Mouse (Mus musculus) stomach, embryonic 15.5 days (tissue): ENCODE measurements around the gene Tmem178b. TPM values are rescaled to one million over a fixed set of nuclear protein-coding genes. Genes with fewer than 3 reads are reported as not detected.

Experiments used
- ATAC-seq: fragments of 200-750 bp; cut with Nextera tagmentation; 2 replicates; pipeline ENCODE4 v1.8.0; 2017; ENCODE audit warnings: low read depth, moderate number of reproducible peaks, moderate TSS enrichment; ENCODE audit not compliant: insufficient read depth, low FRiP score
- H3K27ac ChIP-seq: fragments of 300-500 bp; sonication (generic); 2 replicates; pipeline ENCODE4 v1.5.1; 2015; ENCODE audit warnings: mild to moderate bottlenecking, inconsistent platforms
- H3K27me3 ChIP-seq: fragments of 300-500 bp; sonication (generic); replicated peaks from 2 replicates; pipeline ENCODE4 v1.6.1; 2015; ENCODE audit warnings: inconsistent platforms
- H3K36me3 ChIP-seq: fragments of 300-500 bp; sonication (generic); 2 replicates; pipeline ENCODE4 v1.6.1; 2015; ENCODE audit warnings: inconsistent platforms
- H3K4me1 ChIP-seq: fragments of 300-500 bp; sonication (generic); 2 replicates; pipeline ENCODE4 v1.6.1; 2015; ENCODE audit warnings: inconsistent platforms
- H3K4me2 ChIP-seq: fragments of 300-500 bp; sonication (generic); 2 replicates; pipeline ENCODE4 v1.6.1; 2015; ENCODE audit warnings: mild to moderate bottlenecking, inconsistent platforms
- H3K4me3 ChIP-seq: fragments of 300-500 bp; sonication (generic); replicated peaks from 2 replicates; pipeline ENCODE4 v1.5.1; 2015; ENCODE audit warnings: inconsistent platforms
- H3K9ac ChIP-seq: fragments of 300-500 bp; sonication (generic); 2 replicates; pipeline ENCODE4 v1.6.1; 2015; ENCODE audit warnings: inconsistent platforms
- H3K9me3 ChIP-seq: fragments of 300-500 bp; sonication (generic); 2 replicates; pipeline ENCODE4 v1.6.1; 2016; ENCODE audit warnings: inconsistent platforms
- WGBS: fragments of 180-500 bp; shearing (Covaris S2); methylation state at CpG from one replicate; pipeline ENCODE4 v1.1.7; 2015; 5-methylcytosine and 5-hydroxymethylcytosine counted together
- polyA plus RNA-seq: library from polyadenylated mRNA; unstranded; fragments of >200 nt; fragmentation: Nextera tagmentation; extraction: Ambion mirVana; gene quantifications from 2 replicates; pipeline ENCODE4 v1.2.1, GENCODE M21; 2015

Tmem178b gene
- polyA plus RNA-seq, 1 experiment from 2014 or later: 1.1 TPM

GRCm38 (mm10) chr6:40116225-40116624, 243.2 kb downstream of the Tmem178b start:
- Histone ChIP-seq H3K27me3 (no peaks in the 10 kb centered on the region), H3K36me3 (no peaks in the 10 kb centered on the region), H3K9me3 (no peaks in the 10 kb centered on the region), H3K4me3 (no peak overlapping the region), H3K4me1 (no peaks in the 10 kb centered on the region), H3K4me2 (no peak overlapping the region), H3K9ac (no peak overlapping the region), H3K27ac (no peak overlapping the region)
- ATAC-seq: no peak
- WGBS: 42% methylated on average over 3 of the region's 3 CpGs

- WGBS: 74% methylated on average over 2 of the region's 2 CpGs
- Histone ChIP-seq H3K9ac (no peak overlapping the region), H3K4me3 (no peak overlapping the region), H3K27me3 (no peaks in the 10 kb centered on the region), H3K4me2 (no peak overlapping the region), H3K4me1 (no peaks in the 10 kb centered on the region), H3K27ac (no peak overlapping the region), H3K9me3 (no peaks in the 10 kb centered on the region), H3K36me3 (no peaks in the 10 kb centered on the region)
- ATAC-seq: no peak
These were observed 247.1 kb downstream of the Tmem178b start for GRCm38 (mm10) chr6:40120176-40120575.

- ATAC-seq: no peak
- Histone ChIP-seq H3K27ac (no peak overlapping the region), H3K36me3 (no peaks in the 10 kb centered on the region), H3K27me3 (no peaks in the 10 kb centered on the region), H3K4me1 (no peaks in the 10 kb centered on the region), H3K9ac (no peak overlapping the region), H3K4me2 (no peak overlapping the region), H3K4me3 (no peak overlapping the region), H3K9me3 (no peaks in the 10 kb centered on the region)
- WGBS: 59% methylated on average over 4 of the region's 4 CpGs
These were observed 248.4 kb downstream of the Tmem178b start for GRCm38 (mm10) chr6:40121494-40121893.

GRCm38 (mm10) chr6:40123070-40123690, 250.1 kb downstream of the Tmem178b start:
- WGBS: 70% methylated on average over 12 of the region's 12 CpGs
- Histone ChIP-seq H3K27ac (no peak overlapping the region), H3K4me1 (no peaks in the 10 kb centered on the region), H3K9ac (no peak overlapping the region), H3K36me3 (no peaks in the 10 kb centered on the region), H3K9me3 (no peaks in the 10 kb centered on the region), H3K4me3 (no peak overlapping the region), H3K27me3 (no peaks in the 10 kb centered on the region), H3K4me2 (no peak overlapping the region)
- no peak for ATAC-seq

GRCm38 (mm10) chr6:40123960-40124359, 250.9 kb downstream of the Tmem178b start:
- Histone ChIP-seq H3K27me3 (no peaks in the 10 kb centered on the region), H3K9ac (no peak overlapping the region), H3K36me3 (no peaks in the 10 kb centered on the region), H3K4me2 (no peak overlapping the region), H3K4me1 (no peaks in the 10 kb centered on the region), H3K4me3 (no peak overlapping the region), H3K27ac (no peak overlapping the region), H3K9me3 (no peaks in the 10 kb centered on the region)
- no peak for ATAC-seq

GRCm38 (mm10) chr6:40128716-40129115, 255.6 kb downstream of the Tmem178b start:
- Histone ChIP-seq H3K4me3 (no peak overlapping the region), H3K9me3 (no peaks in the 10 kb centered on the region), H3K4me2 (no peak overlapping the region), H3K27me3 (no peaks in the 10 kb centered on the region), H3K4me1 (no peaks in the 10 kb centered on the region), H3K9ac (no peak overlapping the region), H3K36me3 (no peaks in the 10 kb centered on the region), H3K27ac (no peak overlapping the region)
- WGBS: 78% methylated on average over 6 of the region's 6 CpGs
- no peak for ATAC-seq

GRCm38 (mm10) chr6:40131936-40132335, 258.9 kb downstream of the Tmem178b start:
- H3K4me2 ChIP-seq: no peak overlapping the region

GRCm38 (mm10) chr6:40133436-40133835, 260.4 kb downstream of the Tmem178b start:
- Histone ChIP-seq H3K27ac (no peak overlapping the region), H3K9me3 (no peaks in the 10 kb centered on the region), H3K9ac (no peak overlapping the region), H3K4me2 (no peak overlapping the region), H3K4me1 (no peaks in the 10 kb centered on the region), H3K4me3 (no peak overlapping the region), H3K27me3 (no peaks in the 10 kb centered on the region), H3K36me3 (no peaks in the 10 kb centered on the region)
- WGBS: 62% methylated on average over 6 of the region's 6 CpGs
- ATAC-seq: no peak

More at GRCm38 (mm10) chr6:40131936-40132335, 258.9 kb downstream of the Tmem178b start:
- Histone ChIP-seq H3K9me3 (no peaks in the 10 kb centered on the region), H3K27ac (no peak overlapping the region), H3K27me3 (no peaks in the 10 kb centered on the region), H3K4me1 (no peaks in the 10 kb centered on the region), H3K36me3 (no peaks in the 10 kb centered on the region), H3K9ac (no peak overlapping the region), H3K4me3 (no peak overlapping the region)
- WGBS: 86% methylated on average over 1 of the region's 1 CpGs
- ATAC-seq: no peak

GRCm38 (mm10) chr6:40135716-40136115, 262.6 kb downstream of the Tmem178b start:
- H3K9me3 ChIP-seq: no peaks in the 10 kb centered on the region
- no peak overlapping the region; the same call in 1 of the 2 replicates for H3K9ac ChIP-seq
- H3K4me1 ChIP-seq: no peaks in the 10 kb centered on the region
- no peak overlapping the region for H3K4me3 ChIP-seq
- no peaks in the 10 kb centered on the region for H3K36me3 ChIP-seq
- H3K27me3 ChIP-seq: no peaks in the 10 kb centered on the region
- no peak for ATAC-seq
- no peak overlapping the region for H3K27ac ChIP-seq
- no peak overlapping the region for H3K4me2 ChIP-seq
- WGBS: 66% methylated on average over 6 of the region's 6 CpGs

- Histone ChIP-seq H3K4me1 (no peaks in the 10 kb centered on the region), H3K27me3 (no peaks in the 10 kb centered on the region), H3K4me2 (no peak overlapping the region), H3K27ac (no peak overlapping the region), H3K36me3 (no peaks in the 10 kb centered on the region), H3K9me3 (no peaks in the 10 kb centered on the region), H3K9ac (no peak overlapping the region), H3K4me3 (no peak overlapping the region)
- WGBS: 67% methylated on average over 6 of the region's 6 CpGs
- no peak for ATAC-seq
These were observed 264.3 kb downstream of the Tmem178b start for GRCm38 (mm10) chr6:40137346-40137745.

GRCm38 (mm10) chr6:40137831-40138520, 264.9 kb downstream of the Tmem178b start:
- ATAC-seq: no peak
- H3K4me3 ChIP-seq: no peak overlapping the region
- no peaks in the 10 kb centered on the region for H3K9me3 ChIP-seq
- no peaks in the 10 kb centered on the region for H3K27me3 ChIP-seq
- H3K4me2 ChIP-seq: no peak overlapping the region
- WGBS: 75% methylated on average over 7 of the region's 7 CpGs
- H3K36me3 ChIP-seq: no peaks in the 10 kb centered on the region
- H3K27ac ChIP-seq: no peak overlapping the region
- no peak overlapping the region for H3K9ac ChIP-seq
- H3K4me1 ChIP-seq: no peaks in the 10 kb centered on the region

- WGBS: 37% methylated on average over 5 of the region's 5 CpGs
- Histone ChIP-seq H3K4me2 (no peak overlapping the region), H3K27me3 (no peaks in the 10 kb centered on the region), H3K27ac (no peak overlapping the region), H3K4me3 (no peak overlapping the region), H3K9ac (no peak overlapping the region), H3K4me1 (no peaks in the 10 kb centered on the region), H3K9me3 (no peaks in the 10 kb centered on the region), H3K36me3 (no peaks in the 10 kb centered on the region)
- ATAC-seq: no peak
These were observed 269.5 kb downstream of the Tmem178b start for GRCm38 (mm10) chr6:40142582-40142981.
